ENCODE assay signal across 20 mouse cellular contexts in the genomic region with DNA sequence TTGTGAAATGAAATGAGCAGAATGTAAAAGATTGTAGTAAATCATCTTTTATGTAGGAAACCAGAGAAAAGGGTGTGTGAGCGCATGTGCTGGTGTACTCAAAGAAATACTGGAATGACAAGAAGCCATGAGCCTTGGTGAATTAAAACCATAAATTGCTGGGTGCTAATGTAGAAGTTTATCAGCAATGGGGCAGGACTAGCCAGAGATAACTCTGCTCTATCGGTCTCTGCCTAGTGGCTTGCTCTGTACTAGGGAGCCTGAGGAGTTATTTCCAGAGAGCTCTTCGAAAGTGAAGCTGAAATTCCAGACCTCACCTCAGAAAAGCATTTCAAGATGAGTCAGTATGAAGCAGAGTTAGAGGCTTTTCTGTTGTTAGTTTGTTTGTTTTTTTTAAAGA.
"Had no signal": no experiment of that assay in that cellular context is flagged by ENCODE, and none has a peak within 500 bp of the region (broad histone marks: within the 10 kb centered on the region; RNA-seq: fewer than 3 reads in every experiment).

No protein-coding gene starts in this region.

- H3K36me3 ChIP-seq: intestine, embryonic 15.5 days; midbrain, embryonic 15.5 days; neural tube, embryonic 15.5 days had no signal

- H3K9me3 ChIP-seq: intestine, embryonic 15.5 days; kidney, embryonic 15.5 days; limb, embryonic 10.5 days; limb, embryonic 13.5 days; midbrain, embryonic 12.5 days; midbrain, embryonic 15.5 days; neural tube, embryonic 12.5 days; neural tube, embryonic 15.5 days; stomach, embryonic 15.5 days had no signal

- H3K4me3 ChIP-seq: intestine, embryonic 15.5 days; kidney, embryonic 15.5 days; limb, embryonic 10.5 days; limb, embryonic 13.5 days; midbrain, embryonic 12.5 days; midbrain, embryonic 15.5 days; neural tube, embryonic 12.5 days; neural tube, embryonic 15.5 days; stomach, embryonic 15.5 days had no signal

- ATAC-seq: intestine, embryonic 15.5 days; lung, postnatal 0 days; midbrain, embryonic 15.5 days had no signal

- H3K4me2 ChIP-seq: intestine, embryonic 15.5 days; kidney, embryonic 15.5 days; limb, embryonic 13.5 days; lung, embryonic 14.5 days; midbrain, embryonic 12.5 days; midbrain, embryonic 15.5 days; neural tube, embryonic 12.5 days; neural tube, embryonic 15.5 days; stomach, embryonic 15.5 days had no signal

- H3K9ac ChIP-seq: intestine, embryonic 15.5 days; kidney, embryonic 15.5 days; limb, embryonic 13.5 days; lung, embryonic 14.5 days; midbrain, embryonic 12.5 days; midbrain, embryonic 15.5 days; neural tube, embryonic 12.5 days; neural tube, embryonic 15.5 days; stomach, embryonic 15.5 days had no signal

- DNase-seq: kidney, adult 11 months; kidney, adult 8-10 months; kidney, postnatal 10 days; kidney, postnatal 36 days; lung, embryonic 14.5 days; lung, postnatal 36 days; right cerebral cortex, adult 18-20 months; right cerebral cortex, postnatal 25 days; spleen, adult 18-20 months; thymus, postnatal 4 days had no signal

- H3K4me1 ChIP-seq: intestine, embryonic 15.5 days; kidney, embryonic 15.5 days; limb, embryonic 10.5 days; limb, embryonic 13.5 days; midbrain, embryonic 12.5 days; midbrain, embryonic 15.5 days; neural tube, embryonic 12.5 days; neural tube, embryonic 15.5 days; stomach, embryonic 15.5 days had no signal

- H3K27ac ChIP-seq: intestine, embryonic 15.5 days; kidney, embryonic 15.5 days; limb, embryonic 10.5 days; limb, embryonic 13.5 days; midbrain, embryonic 12.5 days; midbrain, embryonic 15.5 days; neural tube, embryonic 12.5 days; neural tube, embryonic 15.5 days; stomach, embryonic 15.5 days had no signal

- H3K27me3 ChIP-seq: intestine, embryonic 15.5 days; kidney, embryonic 15.5 days; limb, embryonic 13.5 days; midbrain, embryonic 12.5 days; midbrain, embryonic 15.5 days; neural tube, embryonic 12.5 days; neural tube, embryonic 15.5 days; stomach, embryonic 15.5 days had no signal
